Mouse (Mus musculus) kidney, adult 8-10 months (tissue): Measurements from ENCODE around the gene Dab1.

Experiments
- DNase-seq, 2 experiments: peaks; one replicate each; pipeline ENCODE4 v3.0.0; 2022

Dab1 gene

DNA sequence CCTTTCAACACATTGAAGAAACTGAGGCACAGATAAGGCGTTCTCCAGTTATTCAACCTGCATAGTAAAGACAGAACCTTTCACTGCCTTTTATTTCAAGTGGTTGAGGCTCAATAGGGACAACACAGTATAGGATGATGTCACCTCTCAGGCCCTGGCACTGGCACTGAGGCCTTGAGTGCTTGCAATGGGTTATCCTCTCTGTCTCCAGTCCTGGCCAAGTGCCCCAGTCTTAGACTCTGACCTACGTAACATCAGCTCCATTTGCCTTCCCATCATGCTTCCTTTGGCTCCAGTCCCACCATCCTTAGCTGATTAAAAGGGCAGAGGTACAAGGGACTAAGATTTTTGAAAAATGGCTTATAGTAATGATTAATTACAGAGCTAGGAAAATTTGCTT lies 220.4 kb downstream of the Dab1 start:
- peak in 1 of 2 experiments; percentile 3 for DNase-seq

GRCm38 (mm10) chr4:103841126-103841525 lies 222.0 kb downstream of the Dab1 start:
- DNase-seq: peak; percentile 4 to 26

- no peak for DNase-seq
Observed at GRCm38 (mm10) chr4:103844635-103845034, 225.5 kb downstream of the Dab1 start.

DNA sequence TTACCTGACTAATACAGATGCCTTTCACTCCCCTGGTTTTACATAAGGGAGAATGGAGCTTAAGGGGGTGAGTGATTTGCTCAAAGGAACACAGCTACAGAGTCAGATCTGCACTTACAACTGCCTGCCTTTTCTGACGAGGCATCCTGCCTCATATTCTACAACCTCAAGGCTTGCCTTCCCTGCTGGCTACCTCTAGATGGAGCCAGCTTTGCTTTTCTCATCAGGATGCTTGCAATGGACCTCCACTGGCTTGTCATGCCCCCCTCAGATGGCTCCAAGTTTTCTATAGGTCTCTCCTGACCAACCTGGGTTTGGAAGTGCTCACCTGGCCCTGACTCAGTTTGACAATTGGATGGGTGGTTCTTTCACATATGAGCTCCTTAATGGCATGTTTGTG lies 238.0 kb downstream of the Dab1 start:
- DNase-seq: no peak

DNA sequence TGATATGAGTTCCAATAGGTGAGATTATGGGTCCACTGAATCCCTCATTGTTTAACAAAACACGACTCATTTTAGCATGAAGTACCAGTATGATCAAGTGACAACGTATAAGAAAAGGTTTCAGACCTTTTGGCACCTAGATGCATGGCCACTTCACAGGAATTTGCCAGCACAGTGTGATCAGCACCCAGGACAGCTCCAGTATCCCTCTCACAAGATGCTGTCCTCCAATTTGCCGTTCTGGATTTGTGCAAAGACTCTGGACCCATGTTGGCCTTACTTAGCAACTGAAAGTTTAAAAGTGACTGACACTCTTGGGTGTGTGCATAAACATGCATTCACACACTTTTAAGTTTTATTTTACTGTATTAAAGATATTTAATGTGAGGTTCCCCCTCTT lies 256.4 kb downstream of the Dab1 start:
- DNase-seq: peak in 1 of 2 experiments; percentile 14

DNA sequence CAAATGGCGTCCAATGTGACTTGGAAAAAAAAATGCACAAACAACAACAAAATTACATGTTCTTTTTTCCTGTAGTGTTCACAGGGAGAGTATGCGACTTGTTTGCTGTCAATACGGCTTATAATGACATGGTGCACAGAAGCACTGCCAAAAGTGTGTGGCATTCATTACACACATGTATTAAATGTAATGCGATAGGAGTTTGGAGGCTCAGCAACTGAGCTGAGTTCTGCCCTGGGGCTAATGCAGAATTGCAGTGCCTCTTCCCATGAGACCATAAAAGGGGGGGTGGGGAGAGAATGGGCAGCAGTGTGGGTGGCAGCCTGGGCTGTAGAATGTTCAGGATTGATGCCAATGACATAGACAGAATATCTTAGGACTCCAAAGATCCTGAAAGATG lies 259.7 kb downstream of the Dab1 start:
- no peak for DNase-seq

DNA sequence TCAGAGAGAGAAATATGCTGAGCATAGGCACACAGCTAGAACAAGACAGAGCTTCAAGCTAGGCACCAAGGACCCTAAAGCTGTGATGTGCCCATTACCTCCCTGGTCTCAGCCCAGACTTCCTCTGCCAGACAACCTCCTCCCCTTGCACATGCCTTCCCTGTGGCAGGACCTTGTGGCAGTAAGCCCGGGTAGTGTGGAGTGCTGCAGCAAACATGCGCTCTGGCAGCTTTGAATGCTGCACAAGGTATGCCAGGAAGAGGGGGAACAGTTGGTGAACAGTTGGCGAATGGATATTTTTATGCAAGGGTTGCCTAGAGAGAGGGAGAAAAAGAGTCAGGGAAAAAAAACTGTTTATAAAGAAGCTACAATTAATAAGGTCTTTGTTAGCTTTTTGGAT lies 262.5 kb downstream of the Dab1 start:
- DNase-seq: no peak

DNA sequence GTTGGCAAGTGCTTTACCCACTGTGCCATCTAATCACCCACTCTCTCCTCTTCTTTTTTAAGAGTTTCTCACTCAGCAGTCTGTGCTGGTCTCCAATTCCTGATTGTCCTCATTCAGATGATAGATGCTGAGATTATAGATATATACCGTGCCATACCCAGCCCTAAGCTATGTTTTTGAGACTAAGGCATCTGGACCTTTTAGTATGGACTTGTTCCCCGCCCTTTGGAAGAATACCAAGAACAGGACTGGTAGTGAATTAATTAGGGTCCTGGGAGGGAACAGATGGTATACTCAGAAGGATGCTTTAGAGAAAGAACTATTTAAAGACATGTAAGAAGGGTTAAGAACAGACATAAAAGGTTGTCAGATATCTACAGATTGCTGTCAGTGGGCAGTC lies 268.9 kb downstream of the Dab1 start:
- DNase-seq: no peak

GRCm38 (mm10) chr4:103889110-103889509 lies 270.0 kb downstream of the Dab1 start:
- DNase-seq: no peak

DNA sequence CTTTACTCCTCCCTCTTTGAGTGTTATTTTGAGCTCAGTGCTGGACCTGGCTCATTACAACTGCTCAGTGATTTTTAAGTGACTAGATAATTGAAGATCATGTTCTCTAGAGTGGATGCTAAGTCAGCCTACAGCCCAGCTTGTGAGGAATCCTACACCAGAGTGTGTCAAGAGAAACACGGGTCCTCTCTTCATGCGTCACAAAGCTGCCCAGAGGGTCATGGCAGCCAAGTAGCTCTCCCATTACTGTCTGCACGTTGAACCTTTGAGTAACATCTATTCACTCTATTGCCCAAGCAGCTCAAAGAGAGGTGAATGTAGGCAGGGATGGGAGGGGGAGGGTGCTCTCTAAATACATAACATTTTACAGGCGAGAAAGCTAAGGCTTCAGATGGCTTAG lies 277.6 kb downstream of the Dab1 start:
- DNase-seq: no peak

GRCm38 (mm10) chr4:103897702-103898101 lies 278.5 kb downstream of the Dab1 start:
- DNase-seq: no peak

- DNase-seq: no peak
Observed at GRCm38 (mm10) chr4:103911441-103911840, 292.3 kb downstream of the Dab1 start.

DNA sequence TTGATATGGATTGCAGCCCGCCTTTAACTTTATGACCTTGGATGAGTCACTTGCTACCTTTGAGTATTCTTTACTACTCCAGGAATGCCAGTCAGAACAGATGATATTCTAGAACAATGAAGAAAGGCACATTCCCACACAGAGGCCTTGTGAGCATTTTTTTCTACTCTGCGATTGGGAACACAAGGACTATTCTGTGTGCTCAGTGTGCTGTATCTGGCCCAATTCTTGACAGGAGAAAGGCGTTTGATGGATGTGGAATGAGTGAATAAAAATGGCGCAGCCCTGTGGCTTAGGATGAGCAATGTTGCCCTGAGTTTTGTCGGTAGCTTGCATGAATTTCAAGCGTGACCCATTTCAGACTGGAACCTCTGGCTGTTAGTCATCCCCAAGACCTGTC lies 292.9 kb downstream of the Dab1 start:
- DNase-seq: no peak

GRCm38 (mm10) chr4:103922431-103922931 lies 303.3 kb downstream of the Dab1 start:
- DNase-seq: no peak

GRCm38 (mm10) chr4:103926682-103927081 lies 307.5 kb downstream of the Dab1 start:
- no peak for DNase-seq

DNA sequence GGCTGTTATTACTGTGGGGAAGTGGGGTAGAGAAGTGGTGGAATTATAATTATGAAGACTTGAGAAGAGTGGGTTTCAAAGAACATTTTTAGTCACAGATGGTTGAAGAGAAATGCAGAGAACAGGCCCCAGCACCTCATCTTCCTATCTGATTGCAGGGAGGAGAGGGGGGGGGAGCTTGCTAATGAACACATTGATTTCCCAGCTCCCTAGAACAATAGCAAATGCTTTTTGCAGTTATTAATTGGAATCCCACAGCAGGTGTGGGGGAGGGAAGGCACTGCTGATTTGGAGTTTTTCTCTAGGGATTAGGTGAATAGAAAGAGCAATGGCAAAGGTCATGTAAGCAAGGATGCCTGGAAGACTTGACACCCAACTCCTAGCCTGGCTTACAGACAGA lies 310.5 kb downstream of the Dab1 start:
- DNase-seq: no peak

GRCm38 (mm10) chr4:103934364-103934763 lies 315.2 kb downstream of the Dab1 start:
- DNase-seq: no peak

DNA sequence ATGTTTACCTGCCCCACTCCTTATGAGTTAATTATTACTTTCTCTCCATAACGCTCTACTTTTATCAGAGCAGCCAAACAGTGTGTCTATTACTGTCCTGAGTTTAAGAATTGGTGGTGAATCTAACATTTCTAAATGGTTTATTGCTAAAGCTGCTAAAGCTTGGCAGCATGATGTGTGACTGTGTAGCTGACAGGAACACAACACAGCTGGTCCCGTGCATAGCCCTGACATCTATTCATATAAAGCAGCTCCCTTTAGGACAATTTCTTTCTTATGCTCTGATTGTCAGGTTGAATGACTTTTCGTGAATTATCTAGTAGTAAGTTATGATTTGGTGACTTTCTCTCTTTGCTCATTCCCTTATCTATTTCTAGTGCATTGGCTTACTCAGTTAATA lies 329.1 kb downstream of the Dab1 start:
- DNase-seq: no peak

DNA sequence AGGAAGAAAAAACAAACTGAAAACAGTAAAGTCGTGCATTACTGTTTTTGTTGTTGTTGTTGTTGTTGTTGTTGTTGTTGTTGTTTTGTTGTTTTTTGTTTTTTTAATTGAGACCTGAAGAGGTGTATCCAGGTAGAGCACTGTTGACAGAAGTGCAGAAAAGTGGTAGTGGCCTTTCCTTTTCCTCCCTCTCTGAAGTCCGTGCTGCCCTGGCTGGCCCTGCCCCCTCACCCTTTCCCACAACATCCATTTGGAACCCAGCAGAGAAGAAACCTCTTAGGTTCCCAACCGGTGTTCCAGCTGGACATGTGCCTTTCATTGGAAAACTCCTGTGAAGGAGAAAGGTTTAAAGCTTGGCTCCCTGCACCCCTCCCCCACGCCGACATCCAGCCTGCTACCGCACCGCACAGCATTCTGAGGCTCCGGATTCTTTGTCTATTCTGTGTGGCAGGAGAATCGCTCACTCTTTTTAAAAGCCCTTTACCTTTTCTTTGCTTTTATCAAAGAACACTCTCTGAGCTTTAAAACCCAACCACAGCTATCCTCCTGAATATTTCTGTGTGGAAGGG lies 334.6 kb downstream of the Dab1 start:
- no peak for DNase-seq

- no peak for DNase-seq
Observed at GRCm38 (mm10) chr4:103961134-103962049, 342.2 kb downstream of the Dab1 start.

DNA sequence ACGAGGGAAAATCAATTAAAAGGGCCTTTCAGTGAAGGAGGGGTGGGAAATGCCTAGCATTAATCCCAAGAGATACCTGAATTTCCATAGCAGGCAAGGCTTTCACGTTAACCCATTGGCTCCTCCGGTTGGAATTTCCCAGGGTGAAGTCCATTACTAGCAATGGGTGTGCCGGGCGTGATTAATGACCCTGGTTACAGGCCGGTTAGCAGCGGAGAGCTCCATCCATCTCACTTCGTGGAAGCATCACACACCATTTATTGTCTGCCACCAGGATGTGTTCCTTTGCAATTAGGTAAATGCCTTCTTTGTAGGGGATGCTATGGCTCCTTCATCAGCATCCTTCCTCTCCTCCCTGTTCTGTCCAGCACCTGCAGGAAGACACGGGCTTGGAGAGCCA lies 350.7 kb downstream of the Dab1 start:
- DNase-seq: no peak

DNA sequence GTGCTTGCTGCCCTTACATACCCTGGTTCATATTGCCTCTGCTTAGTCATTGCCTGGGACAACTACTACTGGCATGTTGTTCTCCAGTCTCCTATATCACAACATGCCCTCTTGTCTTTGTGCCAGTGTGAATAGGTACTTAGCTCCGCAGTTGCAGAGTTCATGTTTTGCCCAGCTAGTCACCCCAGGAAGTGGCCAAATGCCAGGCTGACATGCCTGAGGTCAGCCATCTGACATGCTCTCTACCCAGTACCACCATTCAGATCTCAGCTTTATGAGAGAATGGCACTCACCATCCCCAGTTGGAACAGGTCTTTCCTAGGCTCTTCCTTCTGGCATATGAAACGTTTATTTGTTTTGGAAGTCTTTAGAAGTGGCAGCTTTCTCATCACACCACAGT lies 355.4 kb downstream of the Dab1 start:
- DNase-seq: no peak

DNA sequence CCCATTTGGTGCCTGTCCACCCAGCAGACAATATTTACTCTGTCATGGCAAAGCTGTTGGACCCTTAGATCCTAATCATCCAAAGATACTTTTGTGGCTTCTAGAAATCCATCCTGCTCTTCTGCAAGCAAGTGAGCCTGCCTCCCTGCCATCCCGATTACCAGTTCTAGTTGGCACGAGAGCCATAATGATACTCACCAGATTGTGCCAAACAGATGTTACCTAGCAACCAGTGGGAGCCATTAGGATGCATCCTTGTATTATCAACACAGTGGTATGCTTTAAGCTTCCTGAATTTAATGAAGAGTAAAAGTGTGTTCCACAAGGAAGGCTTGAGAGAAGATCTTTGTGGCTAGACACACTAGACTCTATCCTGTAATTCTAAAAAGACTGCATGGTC lies 355.8 kb downstream of the Dab1 start:
- DNase-seq: no peak

GRCm38 (mm10) chr4:103993884-103994283 lies 374.7 kb downstream of the Dab1 start:
- no peak for DNase-seq
